Mouse (Mus musculus) MEL (cell line): ENCODE measurements around the gene Sub1. TPM values are rescaled to one million over a fixed set of nuclear protein-coding genes. Genes with fewer than 3 reads are reported as not detected.

Experiments
- DNase-seq: peaks from one replicate; pipeline ENCODE4 v3.0.0; 2011; ENCODE audit warnings: low read depth, low spot score
- H3K27ac ChIP-seq: 2 replicates; pipeline ENCODE4 v1.5.1; 2012; ENCODE audit warnings: low read depth, mild to moderate bottlenecking, control low read depth, low read length, moderate library complexity; ENCODE audit not compliant: control insufficient read depth
- H3K27me3 ChIP-seq, 2 experiments: fragments of 150-350 bp in 1 of 2; sonication (generic) in 1 of 2; 2 replicates each; pipeline ENCODE4 v1.6.1; 2012; ENCODE audit warnings: low read length in 2 of 2, mild to moderate bottlenecking in 2 of 2, improper control_type of control experiment in 1 of 2, moderate library complexity in 1 of 2; ENCODE audit not compliant: insufficient read depth in 2 of 2, control insufficient read depth in 1 of 2
- H3K36me3 ChIP-seq, 2 experiments: 2 replicates each; pipeline ENCODE4 v1.6.1; 2012 to 2014; ENCODE audit warnings: low read length in 2 of 2, improper control_type of control experiment in 1 of 2, inconsistent platforms in 1 of 2, mild to moderate bottlenecking in 1 of 2; ENCODE audit not compliant: insufficient read depth in 2 of 2, control insufficient read depth in 1 of 2
- H3K4me1 ChIP-seq, 2 experiments: fragments of 150-350 bp in 1 of 2; sonication (generic) in 1 of 2; 2 replicates each; pipeline ENCODE4 v1.6.1; 2012; ENCODE audit warnings: low read length in 2 of 2, improper control_type of control experiment in 1 of 2, mild to moderate bottlenecking in 1 of 2; ENCODE audit not compliant: insufficient read depth in 2 of 2, control insufficient read depth in 1 of 2
- H3K4me3 ChIP-seq, 2 experiments: fragments of 150-350 bp in 1 of 2; sonication (generic) in 1 of 2; 2 replicates each; pipeline ENCODE4 v1.5.1; 2012; ENCODE audit warnings: low read depth in 2 of 2, low read length in 2 of 2, mild to moderate bottlenecking in 2 of 2, moderate library complexity in 2 of 2, control low read depth in 1 of 2, improper control_type of control experiment in 1 of 2; ENCODE audit not compliant: control insufficient read depth in 1 of 2, insufficient read depth in 1 of 2
- H3K79me2 ChIP-seq: 2 replicates; pipeline ENCODE4 v1.6.1; 2012; ENCODE audit warnings: mild to moderate bottlenecking, low read length, moderate library complexity; ENCODE audit not compliant: control insufficient read depth, poor library complexity, insufficient read depth
- H3K9ac ChIP-seq: 2 replicates; pipeline ENCODE4 v1.6.1; 2012; ENCODE audit warnings: low read depth, mild to moderate bottlenecking, control low read depth, low read length, moderate library complexity; ENCODE audit not compliant: control insufficient read depth, poor library complexity, severe bottlenecking
- H3K9me3 ChIP-seq: fragments of 150-350 bp; sonication (generic); replicated peaks from 2 replicates; pipeline ENCODE4 v1.6.1; 2012; ENCODE audit warnings: mild to moderate bottlenecking, low read length, improper control_type of control experiment, moderate library complexity; ENCODE audit not compliant: insufficient read depth
- CHD1 ChIP-seq: IDR thresholded peaks from 2 replicates; pipeline ENCODE4 v1.6.1; 2012; ENCODE audit warnings: low read depth, mild to moderate bottlenecking, inconsistent platforms, low read length, improper control_type of control experiment
- ELF1 ChIP-seq: IDR thresholded peaks from 2 replicates; pipeline ENCODE4 v1.6.1; 2014; ENCODE audit warnings: low read depth, mild to moderate bottlenecking, inconsistent platforms, low read length, improper control_type of control experiment, moderate library complexity
- EP300 ChIP-seq, 2 experiments: IDR thresholded peaks; 2 replicates each; pipeline ENCODE4 v1.6.1; 2011; ENCODE audit warnings: improper control_type of control experiment in 2 of 2, low read length in 2 of 2, low read depth in 1 of 2, mild to moderate bottlenecking in 1 of 2
- GABPA ChIP-seq: IDR thresholded peaks from 2 replicates; pipeline ENCODE4 v1.6.1; 2012; ENCODE audit warnings: low read depth, mild to moderate bottlenecking, inconsistent platforms, low read length, improper control_type of control experiment, moderate library complexity
- SIN3A ChIP-seq: IDR thresholded peaks from 2 replicates; pipeline ENCODE4 v1.6.1; 2012; ENCODE audit warnings: low read length, improper control_type of control experiment, inconsistent platforms
- UBTF ChIP-seq: IDR thresholded peaks from 2 replicates; pipeline ENCODE4 v1.6.1; 2012; ENCODE audit warnings: low read depth, mild to moderate bottlenecking, inconsistent platforms, low read length, improper control_type of control experiment, moderate library complexity, borderline replicate concordance; ENCODE audit not compliant: insufficient read depth
- polyA plus RNA-seq, 2 experiments: library from polyadenylated mRNA; stranded (reverse) in 1 of 2; unstranded in 1 of 2; fragments of >175 nt in 1 of 2; fragments of >200 nt in 1 of 2; gene quantifications; 2 replicates each; pipeline versions ENCODE4 v1.2.1 to v1.2.4; 2012; ENCODE audit warnings: low replicate concordance in 2 of 2, low read depth in 1 of 2; ENCODE audit not compliant: insufficient read length in 2 of 2, insufficient read depth in 1 of 2, missing spikeins in 1 of 2
- total RNA-seq: library from RNA; depleted of rRNA; stranded (reverse); fragments of 300-350 nt; gene quantifications from 2 replicates; pipeline ENCODE4 v1.2.3, GENCODE M21; 2012

Gene Sub1
- total and polyA plus RNA-seq, 3 experiments, result 369 to 710 TPM; not detected in 1

DNA sequence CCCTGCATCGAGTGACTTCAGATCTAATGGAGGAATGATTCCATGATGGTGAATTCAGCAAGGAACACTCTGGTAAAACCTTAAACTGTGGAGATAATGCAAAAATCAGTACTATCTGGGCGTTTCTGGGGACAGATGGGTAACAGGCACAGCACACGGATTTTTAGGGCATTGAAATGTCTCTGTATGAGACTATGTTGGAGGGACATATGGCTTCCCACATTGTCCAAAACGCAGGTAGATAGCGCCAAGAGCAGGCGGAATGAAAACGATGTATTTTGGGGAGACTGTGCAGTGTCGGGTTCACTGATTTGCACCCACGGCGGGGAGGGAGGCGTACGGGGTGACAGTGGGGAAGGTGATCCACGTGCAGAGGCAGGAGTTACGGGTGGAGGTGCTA lies 22.7 kb upstream of the Sub1 start:
- no peaks in the 10 kb centered on the region for H3K9me3 ChIP-seq
- H3K36me3 ChIP-seq, result 0 out of 4 replicates have a peak, but pooled peaks cover 0 to 2% of the 10 kb centered on the region in 2 experiments
- no peak for TF ChIP-seq ELF1
- DNase-seq, result no peak
- H3K4me1 ChIP-seq, result peaks cover 0 to 6% of the 10 kb centered on the region in 2 experiments; a peak in 2 of 4 replicates
- H3K4me3 ChIP-seq, result no peak overlapping the region
- H3K79me2 ChIP-seq, result no peaks in the 10 kb centered on the region
- no peak overlapping the region for H3K9ac ChIP-seq
- peaks cover 2% of the 10 kb centered on the region in 2 experiments; a peak in 2 of 4 replicates for H3K27me3 ChIP-seq
- H3K27ac ChIP-seq, result no peak overlapping the region

DNA sequence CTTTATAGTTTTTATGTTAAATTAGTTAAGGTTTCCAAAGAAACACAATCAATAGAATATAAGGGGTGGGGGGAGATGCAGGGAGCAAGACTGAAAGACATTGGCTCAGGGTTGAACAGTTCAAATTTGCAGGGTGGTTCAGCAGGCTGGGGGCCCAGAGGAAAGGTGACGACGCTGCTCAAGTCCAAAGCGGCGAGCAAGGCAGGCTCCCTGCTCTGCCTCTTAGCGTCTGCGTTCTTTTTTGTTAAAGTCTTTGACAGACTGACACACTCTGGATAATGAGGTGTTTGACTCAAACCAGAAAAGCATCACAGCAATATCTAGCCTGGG lies 21.6 kb upstream of the Sub1 start:
- TF ChIP-seq EP300 (IDR thresholded peaks at IDR 0.05; ENCODE audit: low read depth in 1 of 2, low read length in 2 of 2), result no peak
- Histone ChIP-seq H3K79me2 (no peaks in the 10 kb centered on the region), H3K9ac (no peak overlapping the region), H3K4me1 (peaks cover 0 to 6% of the 10 kb centered on the region in 2 experiments; a peak in 2 of 4 replicates), H3K9me3 (no peaks in the 10 kb centered on the region), H3K27me3 (peaks cover 2% of the 10 kb centered on the region in 2 experiments; a peak in 2 of 4 replicates), H3K27ac (no peak overlapping the region), H3K4me3 (no peak overlapping the region), H3K36me3 (0 out of 4 replicates have a peak, but pooled peaks cover 0 to 2% of the 10 kb centered on the region in 2 experiments)
- no peak for DNase-seq

DNA sequence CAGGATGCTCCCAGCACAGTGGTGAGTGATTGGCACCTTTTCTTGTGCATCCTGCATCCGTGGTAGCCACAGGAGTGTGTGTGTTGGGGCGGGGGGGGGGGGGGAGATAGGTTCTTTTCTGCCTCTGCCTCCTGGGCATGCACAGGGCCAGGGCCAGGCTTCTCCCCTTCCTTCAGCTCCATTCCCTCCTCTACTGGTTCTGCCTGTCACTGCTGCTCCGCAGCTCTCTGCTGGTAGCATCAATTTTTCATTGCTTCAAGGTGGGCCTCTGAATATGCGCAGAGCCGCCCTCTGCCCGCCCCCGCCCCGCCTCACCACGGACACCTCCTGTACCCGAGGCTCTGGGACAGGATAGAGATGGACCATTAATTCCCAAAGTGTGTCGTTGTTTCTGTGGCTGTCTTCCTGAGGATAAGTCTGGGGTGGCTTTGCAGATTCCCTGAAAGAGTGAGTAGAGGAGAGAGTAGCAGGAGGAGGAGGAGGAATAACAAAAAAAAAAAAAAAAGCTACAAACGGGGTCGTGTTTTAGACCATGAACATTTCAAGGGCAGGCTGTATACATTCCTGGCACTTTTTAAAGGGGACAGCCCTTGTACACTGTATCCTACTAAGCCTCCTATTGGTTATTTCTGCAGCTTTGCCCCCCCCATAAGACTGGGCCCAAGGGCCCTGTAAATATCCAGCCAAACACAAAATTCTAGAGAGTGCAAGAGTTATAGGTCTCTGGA lies 21.1 kb upstream of the Sub1 start:
- Histone ChIP-seq H3K27ac (no peak overlapping the region), H3K36me3 (no peaks in the 10 kb centered on the region), H3K9ac (no peak overlapping the region), H3K4me1 (peaks cover 0 to 4% of the 10 kb centered on the region in 2 experiments; a peak in 2 of 4 replicates), H3K9me3 (no peaks in the 10 kb centered on the region), H3K27me3 (peaks cover 2% of the 10 kb centered on the region in 2 experiments; a peak in 2 of 4 replicates), H3K79me2 (no peaks in the 10 kb centered on the region), H3K4me3 (no peak overlapping the region)
- TF ChIP-seq CHD1, result no peak
- TF ChIP-seq SIN3A, result no peak
- TF ChIP-seq GABPA, result no peak
- no peak for TF ChIP-seq UBTF
- DNase-seq, result no peak
